In the genomic region with DNA sequence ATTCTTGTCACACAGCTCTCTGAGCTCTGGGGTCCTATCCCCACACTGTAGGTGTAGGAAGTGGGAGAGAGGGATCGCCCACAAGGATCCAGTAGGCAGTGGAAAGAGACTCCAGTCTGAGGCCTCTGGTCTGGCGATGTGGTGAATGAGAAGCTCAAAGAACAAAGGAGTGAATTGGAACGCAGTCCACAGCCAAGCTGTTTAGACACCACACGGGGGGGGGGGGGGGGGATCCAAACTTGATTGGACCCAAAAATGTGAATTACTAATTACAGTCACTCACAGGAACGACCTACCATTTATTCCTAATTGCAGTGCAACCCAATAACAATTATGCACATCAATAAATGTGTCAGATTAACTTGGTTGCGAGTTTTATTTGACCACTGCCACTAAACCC, we compare ENCODE assay signal across 27 mouse cellular contexts.
DNase-seq lines count a peak whose midpoint lies in the region; ATAC-seq and TF ChIP-seq lines count a peak whose summit lies in the region.
"Had no signal": no experiment of that assay in that cellular context is flagged by ENCODE, and none has a peak within 500 bp of the region (broad histone marks: within the 10 kb centered on the region; RNA-seq: fewer than 3 reads in every experiment).

No protein-coding gene starts in this region.

- no peak for DNase-seq in forebrain, postnatal 0 days
- no peak for DNase-seq in hindbrain, embryonic 10.5 days (ENCODE audit: low spot score)
- no peak for DNase-seq in hindbrain, embryonic 11.5 days (ENCODE audit: low spot score)
- DNase-seq in retina, postnatal 1 day: peak; percentile 38
- no peak for DNase-seq in retina, embryonic 14.5 days (ENCODE audit: low spot score)
- no peak for DNase-seq in heart, postnatal 14 days
- DNase-seq: adrenal gland, postnatal 10 days; adrenal gland, postnatal 36 days; cerebellum, adult 11 months; cerebellum, adult 2 months; cerebellum, adult 9-11 months; cerebellum, postnatal 25 days; embryo, embryonic 11 days; gastrocnemius, postnatal 25 days; heart, adult 18-20 months; heart, postnatal 10 days; heart, postnatal 4 days had no signal

- no peak overlapping the region for H3K4me3 ChIP-seq in forebrain, embryonic 13.5 days
- H3K4me3 ChIP-seq in forebrain, postnatal 0 days (ENCODE audit: low read depth, low read length): no peak overlapping the region
- H3K4me3 ChIP-seq in hindbrain, embryonic 10.5 days: no peak overlapping the region
- no peak overlapping the region for H3K4me3 ChIP-seq in hindbrain, embryonic 11.5 days (ENCODE audit: low read depth, low read length)
- H3K4me3 ChIP-seq in neural tube, embryonic 15.5 days (replicated peaks): no peak overlapping the region
- H3K4me3 ChIP-seq: embryonic facial prominence, embryonic 10.5 days; embryonic facial prominence, embryonic 13.5 days; erythroblast, embryonic 14.5 days; heart, embryonic 12.5 days; heart, embryonic 15.5 days; hindbrain, embryonic 15.5 days had no signal

- peak overlapping the region; percentile 33 for H3K4me2 ChIP-seq in forebrain, embryonic 13.5 days
- no peak overlapping the region for H3K4me2 ChIP-seq in forebrain, postnatal 0 days (ENCODE audit: low read depth)
- no peak overlapping the region for H3K4me2 ChIP-seq in hindbrain, embryonic 11.5 days (replicated peaks; ENCODE audit: low read depth, low read length)
- H3K4me2 ChIP-seq in neural tube, embryonic 15.5 days: no peak overlapping the region
- H3K4me2 ChIP-seq: embryonic facial prominence, embryonic 13.5 days; heart, embryonic 12.5 days; heart, embryonic 15.5 days; hindbrain, embryonic 15.5 days had no signal

- no peaks in the 10 kb centered on the region for H3K36me3 ChIP-seq in forebrain, embryonic 13.5 days (ENCODE audit: poor library complexity, severe bottlenecking)
- H3K36me3 ChIP-seq in forebrain, postnatal 0 days (ENCODE audit: insufficient read depth): no peaks in the 10 kb centered on the region
- no peaks in the 10 kb centered on the region for H3K36me3 ChIP-seq in hindbrain, embryonic 10.5 days
- no peaks in the 10 kb centered on the region for H3K36me3 ChIP-seq in hindbrain, embryonic 11.5 days (ENCODE audit: control insufficient read depth, insufficient read depth, low read length)
- H3K36me3 ChIP-seq in neural tube, embryonic 15.5 days: no peaks in the 10 kb centered on the region
- H3K36me3 ChIP-seq: embryonic facial prominence, embryonic 10.5 days; embryonic facial prominence, embryonic 13.5 days; heart, embryonic 12.5 days; heart, embryonic 15.5 days; hindbrain, embryonic 15.5 days had no signal

- no peak for TF ChIP-seq CTCF in forebrain, postnatal 0 days (IDR thresholded peaks at IDR 0.05; ENCODE audit: low read depth)

- no peak overlapping the region for H3K27ac ChIP-seq in forebrain, embryonic 13.5 days
- H3K27ac ChIP-seq in forebrain, postnatal 0 days (ENCODE audit: low read depth, low read length): no peak overlapping the region
- H3K27ac ChIP-seq in hindbrain, embryonic 10.5 days: 0 out of 2 replicates have a peak overlapping the region, but pooled peaks have one; percentile 17
- no peak overlapping the region for H3K27ac ChIP-seq in hindbrain, embryonic 11.5 days (ENCODE audit: low read depth, low read length)
- peak overlapping the region; percentile 79 for H3K27ac ChIP-seq in neural tube, embryonic 15.5 days (replicated peaks)
- H3K27ac ChIP-seq: embryonic facial prominence, embryonic 10.5 days; embryonic facial prominence, embryonic 13.5 days; heart, embryonic 15.5 days had no signal

- no peak for ATAC-seq in forebrain, embryonic 13.5 days
- no peak; the same call in 1 of the 2 replicates for ATAC-seq in forebrain, postnatal 0 days
- no peak for ATAC-seq in hindbrain, embryonic 11.5 days (ENCODE audit: low FRiP score)
- ATAC-seq in neural tube, embryonic 15.5 days (ENCODE audit: low FRiP score): no peak
- ATAC-seq: intestine, postnatal 0 days; Patski had no signal

- no peak overlapping the region for H3K9ac ChIP-seq in forebrain, embryonic 13.5 days
- H3K9ac ChIP-seq in forebrain, postnatal 0 days: no peak overlapping the region
- H3K9ac ChIP-seq in hindbrain, embryonic 11.5 days (ENCODE audit: low read depth, low read length): no peak overlapping the region
- no peak overlapping the region for H3K9ac ChIP-seq in neural tube, embryonic 15.5 days (replicated peaks)
- H3K9ac ChIP-seq: heart, embryonic 12.5 days; heart, embryonic 15.5 days; hindbrain, embryonic 15.5 days had no signal

- intact Hi-C loops in heart, postnatal 14 days (cut with DNase I): no loop called here

- peaks cover 25% of the 10 kb centered on the region for H3K27me3 ChIP-seq in forebrain, embryonic 13.5 days
- no peaks in the 10 kb centered on the region for H3K27me3 ChIP-seq in forebrain, postnatal 0 days (ENCODE audit: insufficient read depth, low read length)
- peaks cover 10% of the 10 kb centered on the region; the same call in 1 of the 2 replicates for H3K27me3 ChIP-seq in hindbrain, embryonic 10.5 days (ENCODE audit: insufficient read depth, poor library complexity, severe bottlenecking)
- no peaks in the 10 kb centered on the region for H3K27me3 ChIP-seq in hindbrain, embryonic 11.5 days (ENCODE audit: control insufficient read depth, insufficient read depth, low read length)
- no peaks in the 10 kb centered on the region for H3K27me3 ChIP-seq in neural tube, embryonic 15.5 days (replicated peaks)
- H3K27me3 ChIP-seq: hindbrain, embryonic 15.5 days had no signal

- WGBS in forebrain, embryonic 13.5 days: 16% methylated on average over 6 of the region's 6 CpGs
- WGBS in forebrain, postnatal 0 days: 22% methylated on average over 6 of the region's 6 CpGs
- WGBS in hindbrain, embryonic 10.5 days: 53% methylated on average over 6 of the region's 6 CpGs
- 43% methylated on average over 6 of the region's 6 CpGs for WGBS in hindbrain, embryonic 11.5 days
- WGBS in neural tube, embryonic 15.5 days: 17% methylated on average over 5 of the region's 6 CpGs

- no peaks in the 10 kb centered on the region for H3K9me3 ChIP-seq in forebrain, embryonic 13.5 days (replicated peaks)
- no peaks in the 10 kb centered on the region for H3K9me3 ChIP-seq in forebrain, postnatal 0 days (ENCODE audit: low read length)
- no peaks in the 10 kb centered on the region for H3K9me3 ChIP-seq in hindbrain, embryonic 10.5 days
- no peaks in the 10 kb centered on the region for H3K9me3 ChIP-seq in hindbrain, embryonic 11.5 days (ENCODE audit: control insufficient read depth, low read length)
- no peaks in the 10 kb centered on the region for H3K9me3 ChIP-seq in neural tube, embryonic 15.5 days (replicated peaks)
- H3K9me3 ChIP-seq: embryonic facial prominence, embryonic 10.5 days; embryonic facial prominence, embryonic 13.5 days; heart, embryonic 12.5 days; heart, embryonic 15.5 days; hindbrain, embryonic 15.5 days had no signal

- H3K4me1 ChIP-seq in forebrain, embryonic 13.5 days: peaks cover 42% of the 10 kb centered on the region
- peaks cover 8% of the 10 kb centered on the region; the same call in 1 of the 2 replicates for H3K4me1 ChIP-seq in forebrain, postnatal 0 days (ENCODE audit: insufficient read depth)
- peaks cover 39% of the 10 kb centered on the region for H3K4me1 ChIP-seq in hindbrain, embryonic 10.5 days (replicated peaks)
- H3K4me1 ChIP-seq in hindbrain, embryonic 11.5 days (replicated peaks; ENCODE audit: control insufficient read depth, insufficient read depth, low read length): 0 out of 2 replicates have a peak, but pooled peaks cover 3% of the 10 kb centered on the region
- peaks cover 56% of the 10 kb centered on the region for H3K4me1 ChIP-seq in neural tube, embryonic 15.5 days
- H3K4me1 ChIP-seq: heart, embryonic 12.5 days; heart, embryonic 15.5 days had no signal

Comparison
In these comparisons a context has a peak if more than half of its experiments do, and no peak if none do; other contexts are left out.
1. H3K27ac ChIP-seq: peak in hindbrain, embryonic 10.5 days (single experiment) and neural tube, embryonic 15.5 days (single experiment); none in forebrain, embryonic 13.5 days (single experiment), forebrain, postnatal 0 days (single experiment) and hindbrain, embryonic 11.5 days (single experiment).